Mouse (Mus musculus) bone marrow, adult 2 months (tissue): Measurements from ENCODE around the gene Sorbs2.

ENCODE experiments used
- CTCF ChIP-seq: fragments of 200-500 bp; IDR thresholded peaks from 2 replicates; pipeline ENCODE4 v1.5.1; 2011; ENCODE audit warnings: low read length, control low read depth; ENCODE audit not compliant: control insufficient read depth, insufficient read depth
- POLR2A ChIP-seq: fragments of 200-500 bp; IDR thresholded peaks from 2 replicates; pipeline ENCODE4 v1.6.1; 2011; ENCODE audit warnings: low read depth, mild to moderate bottlenecking, control low read depth, low read length, borderline replicate concordance; ENCODE audit not compliant: control insufficient read depth

GRCm38 (mm10) chr8:45587011-45587410 lies 79.4 kb downstream of the Sorbs2 start:
- TF ChIP-seq POLR2A: no peak
- no peak for TF ChIP-seq CTCF
